Mouse (Mus musculus) MEL (cell line): Measurements from ENCODE around the gene Gabra6. TPM values are rescaled to one million over a fixed set of nuclear protein-coding genes. Genes with fewer than 3 reads are reported as not detected.

Experiments
- DNase-seq: peaks from one replicate; pipeline ENCODE4 v3.0.0; 2011; ENCODE audit warnings: low read depth, low spot score
- H3K27ac ChIP-seq: 2 replicates; pipeline ENCODE4 v1.5.1; 2012; ENCODE audit warnings: low read depth, mild to moderate bottlenecking, control low read depth, low read length, moderate library complexity; ENCODE audit not compliant: control insufficient read depth
- H3K27me3 ChIP-seq, 2 experiments: fragments of 150-350 bp in 1 of 2; sonication (generic) in 1 of 2; 2 replicates each; pipeline ENCODE4 v1.6.1; 2012; ENCODE audit warnings: low read length in 2 of 2, mild to moderate bottlenecking in 2 of 2, improper control_type of control experiment in 1 of 2, moderate library complexity in 1 of 2; ENCODE audit not compliant: insufficient read depth in 2 of 2, control insufficient read depth in 1 of 2
- H3K36me3 ChIP-seq, 2 experiments: 2 replicates each; pipeline ENCODE4 v1.6.1; 2012 to 2014; ENCODE audit warnings: low read length in 2 of 2, improper control_type of control experiment in 1 of 2, inconsistent platforms in 1 of 2, mild to moderate bottlenecking in 1 of 2; ENCODE audit not compliant: insufficient read depth in 2 of 2, control insufficient read depth in 1 of 2
- H3K4me1 ChIP-seq, 2 experiments: fragments of 150-350 bp in 1 of 2; sonication (generic) in 1 of 2; 2 replicates each; pipeline ENCODE4 v1.6.1; 2012; ENCODE audit warnings: low read length in 2 of 2, improper control_type of control experiment in 1 of 2, mild to moderate bottlenecking in 1 of 2; ENCODE audit not compliant: insufficient read depth in 2 of 2, control insufficient read depth in 1 of 2
- H3K4me3 ChIP-seq, 2 experiments: fragments of 150-350 bp in 1 of 2; sonication (generic) in 1 of 2; 2 replicates each; pipeline ENCODE4 v1.5.1; 2012; ENCODE audit warnings: low read depth in 2 of 2, low read length in 2 of 2, mild to moderate bottlenecking in 2 of 2, moderate library complexity in 2 of 2, control low read depth in 1 of 2, improper control_type of control experiment in 1 of 2; ENCODE audit not compliant: control insufficient read depth in 1 of 2, insufficient read depth in 1 of 2
- H3K79me2 ChIP-seq: 2 replicates; pipeline ENCODE4 v1.6.1; 2012; ENCODE audit warnings: mild to moderate bottlenecking, low read length, moderate library complexity; ENCODE audit not compliant: control insufficient read depth, poor library complexity, insufficient read depth
- H3K9ac ChIP-seq: 2 replicates; pipeline ENCODE4 v1.6.1; 2012; ENCODE audit warnings: low read depth, mild to moderate bottlenecking, control low read depth, low read length, moderate library complexity; ENCODE audit not compliant: control insufficient read depth, poor library complexity, severe bottlenecking
- H3K9me3 ChIP-seq: fragments of 150-350 bp; sonication (generic); replicated peaks from 2 replicates; pipeline ENCODE4 v1.6.1; 2012; ENCODE audit warnings: mild to moderate bottlenecking, low read length, improper control_type of control experiment, moderate library complexity; ENCODE audit not compliant: insufficient read depth
- BHLHE40 ChIP-seq: IDR thresholded peaks from 2 replicates; pipeline ENCODE4 v1.6.1; 2012; ENCODE audit warnings: low read depth, mild to moderate bottlenecking, inconsistent platforms, low read length, improper control_type of control experiment, borderline replicate concordance
- CHD1 ChIP-seq: IDR thresholded peaks from 2 replicates; pipeline ENCODE4 v1.6.1; 2012; ENCODE audit warnings: low read depth, mild to moderate bottlenecking, inconsistent platforms, low read length, improper control_type of control experiment
- E2F4 ChIP-seq: IDR thresholded peaks from 2 replicates; pipeline ENCODE4 v1.6.1; 2011; ENCODE audit warnings: low read depth, low read length, improper control_type of control experiment, borderline replicate concordance
- ELF1 ChIP-seq: IDR thresholded peaks from 2 replicates; pipeline ENCODE4 v1.6.1; 2014; ENCODE audit warnings: low read depth, mild to moderate bottlenecking, inconsistent platforms, low read length, improper control_type of control experiment, moderate library complexity
- EP300 ChIP-seq, 2 experiments: IDR thresholded peaks; 2 replicates each; pipeline ENCODE4 v1.6.1; 2011; ENCODE audit warnings: improper control_type of control experiment in 2 of 2, low read length in 2 of 2, low read depth in 1 of 2, mild to moderate bottlenecking in 1 of 2
- GABPA ChIP-seq: IDR thresholded peaks from 2 replicates; pipeline ENCODE4 v1.6.1; 2012; ENCODE audit warnings: low read depth, mild to moderate bottlenecking, inconsistent platforms, low read length, improper control_type of control experiment, moderate library complexity
- KAT2A ChIP-seq: conservative IDR thresholded peaks from 2 replicates; pipeline ENCODE4 v1.6.1; 2012; ENCODE audit warnings: low read depth, low read length, improper control_type of control experiment, inconsistent platforms
- MAX ChIP-seq: IDR thresholded peaks from 2 replicates; pipeline ENCODE4 v1.6.1; 2011; ENCODE audit warnings: low read length, improper control_type of control experiment
- MAZ ChIP-seq: IDR thresholded peaks from 2 replicates; pipeline ENCODE4 v1.6.1; 2012; ENCODE audit warnings: low read depth, mild to moderate bottlenecking, inconsistent platforms, low read length, improper control_type of control experiment
- MEF2A ChIP-seq: IDR thresholded peaks from 2 replicates; pipeline ENCODE4 v1.6.1; 2014; ENCODE audit warnings: low read depth, mild to moderate bottlenecking, inconsistent platforms, low read length, improper control_type of control experiment; ENCODE audit not compliant: poor library complexity, insufficient replicate concordance, severe bottlenecking; ENCODE audit errors: extremely low read depth
- MXI1 ChIP-seq: IDR thresholded peaks from 2 replicates; pipeline ENCODE4 v1.6.1; 2011; ENCODE audit warnings: mild to moderate bottlenecking, low read depth, low read length, improper control_type of control experiment
- NRF1 ChIP-seq: IDR thresholded peaks from 2 replicates; pipeline ENCODE4 v1.6.1; 2014; ENCODE audit warnings: low read depth, mild to moderate bottlenecking, inconsistent platforms, low read length, improper control_type of control experiment, moderate library complexity; ENCODE audit not compliant: poor library complexity, insufficient read depth, severe bottlenecking
- POLR2AphosphoS5 ChIP-seq: IDR thresholded peaks from 2 replicates; pipeline ENCODE4 v1.6.1; 2012; ENCODE audit warnings: low read depth, borderline replicate concordance, mild to moderate bottlenecking, inconsistent platforms, low read length, moderate library complexity, mixed read lengths
- SIN3A ChIP-seq: IDR thresholded peaks from 2 replicates; pipeline ENCODE4 v1.6.1; 2012; ENCODE audit warnings: low read length, improper control_type of control experiment, inconsistent platforms
- TCF12 ChIP-seq: IDR thresholded peaks from 2 replicates; pipeline ENCODE4 v1.6.1; 2014; ENCODE audit warnings: low read depth, mild to moderate bottlenecking, inconsistent platforms, low read length, improper control_type of control experiment, moderate library complexity
- USF1 ChIP-seq: IDR thresholded peaks from 2 replicates; pipeline ENCODE4 v1.6.1; 2014; ENCODE audit warnings: low read depth, mild to moderate bottlenecking, inconsistent platforms, low read length, improper control_type of control experiment, moderate library complexity
- ZC3H11A ChIP-seq: IDR thresholded peaks from 2 replicates; pipeline ENCODE4 v1.6.1; 2012; ENCODE audit warnings: low read depth, mild to moderate bottlenecking, inconsistent platforms, low read length, improper control_type of control experiment
- ZMIZ1 ChIP-seq: IDR thresholded peaks from 2 replicates; pipeline ENCODE4 v1.6.1; 2012; ENCODE audit warnings: low read depth, mild to moderate bottlenecking, inconsistent platforms, low read length, improper control_type of control experiment, moderate library complexity
- polyA plus RNA-seq, 2 experiments: library from polyadenylated mRNA; stranded (reverse) in 1 of 2; unstranded in 1 of 2; fragments of >175 nt in 1 of 2; fragments of >200 nt in 1 of 2; gene quantifications; 2 replicates each; pipeline versions ENCODE4 v1.2.1 to v1.2.4; 2012; ENCODE audit warnings: low replicate concordance in 2 of 2, low read depth in 1 of 2; ENCODE audit not compliant: insufficient read length in 2 of 2, insufficient read depth in 1 of 2, missing spikeins in 1 of 2
- total RNA-seq: library from RNA; depleted of rRNA; stranded (reverse); fragments of 300-350 nt; gene quantifications from 2 replicates; pipeline ENCODE4 v1.2.3, GENCODE M21; 2012

Gene Gabra6
- total and polyA plus RNA-seq, 3 experiments: not detected

GRCm38 (mm10) chr11:42310892-42311291 lies 10.0 kb downstream of the Gabra6 start:
- H3K4me3 ChIP-seq: no peak overlapping the region
- no peaks in the 10 kb centered on the region for H3K36me3 ChIP-seq
- H3K27ac ChIP-seq: no peak overlapping the region
- no peak for DNase-seq
- no peaks in the 10 kb centered on the region for H3K4me1 ChIP-seq
- H3K79me2 ChIP-seq: no peaks in the 10 kb centered on the region
- TF ChIP-seq E2F4: no peak
- TF ChIP-seq SIN3A: no peak
- no peak for TF ChIP-seq ELF1
- TF ChIP-seq ZC3H11A: no peak
- no peak for TF ChIP-seq KAT2A
- no peak for TF ChIP-seq NRF1
- TF ChIP-seq ZMIZ1: no peak
- TF ChIP-seq EP300 (IDR thresholded peaks at IDR 0.05; ENCODE audit: low read depth in 1 of 2, low read length in 2 of 2): no peak
- TF ChIP-seq MAZ: no peak
- TF ChIP-seq BHLHE40: no peak
- H3K27me3 ChIP-seq: no peaks in the 10 kb centered on the region
- H3K9me3 ChIP-seq: no peaks in the 10 kb centered on the region
- no peak overlapping the region for H3K9ac ChIP-seq

GRCm38 (mm10) chr11:42309086-42309485 lies 11.8 kb downstream of the Gabra6 start:
- H3K27ac ChIP-seq: no peak overlapping the region
- no peak for TF ChIP-seq EP300 (IDR thresholded peaks at IDR 0.05; ENCODE audit: low read depth in 1 of 2, low read length in 2 of 2)
- no peak for TF ChIP-seq ELF1
- H3K36me3 ChIP-seq: no peaks in the 10 kb centered on the region
- no peak for DNase-seq
- no peaks in the 10 kb centered on the region for H3K79me2 ChIP-seq
- no peak overlapping the region for H3K4me3 ChIP-seq
- H3K27me3 ChIP-seq: no peaks in the 10 kb centered on the region
- H3K4me1 ChIP-seq: no peaks in the 10 kb centered on the region
- H3K9ac ChIP-seq: no peak overlapping the region
- no peaks in the 10 kb centered on the region for H3K9me3 ChIP-seq

- Histone ChIP-seq H3K9me3 (no peaks in the 10 kb centered on the region), H3K9ac (no peak overlapping the region), H3K36me3 (no peaks in the 10 kb centered on the region)
- no peak for DNase-seq
- no peak for TF ChIP-seq EP300 (IDR thresholded peaks at IDR 0.05; ENCODE audit: low read depth in 1 of 2, low read length in 2 of 2)
- TF ChIP-seq CHD1: no peak
- TF ChIP-seq TCF12: no peak
- no peak for TF ChIP-seq ZMIZ1
- TF ChIP-seq GABPA: no peak
- no peak for TF ChIP-seq MXI1
- TF ChIP-seq BHLHE40: no peak
- no peak for TF ChIP-seq POLR2AphosphoS5
- no peak for TF ChIP-seq MEF2A
- TF ChIP-seq USF1: no peak
- TF ChIP-seq MAX: no peak
- TF ChIP-seq, all 39 proteins: peak for 0
- no peaks in the 10 kb centered on the region for H3K27me3 ChIP-seq
- no peak overlapping the region for H3K27ac ChIP-seq
- no peak overlapping the region for H3K4me3 ChIP-seq
- H3K79me2 ChIP-seq: no peaks in the 10 kb centered on the region
- H3K4me1 ChIP-seq: no peaks in the 10 kb centered on the region
Measured at GRCm38 (mm10) chr11:42306095-42306494, 14.8 kb downstream of the Gabra6 start.
